In the genomic region with DNA sequence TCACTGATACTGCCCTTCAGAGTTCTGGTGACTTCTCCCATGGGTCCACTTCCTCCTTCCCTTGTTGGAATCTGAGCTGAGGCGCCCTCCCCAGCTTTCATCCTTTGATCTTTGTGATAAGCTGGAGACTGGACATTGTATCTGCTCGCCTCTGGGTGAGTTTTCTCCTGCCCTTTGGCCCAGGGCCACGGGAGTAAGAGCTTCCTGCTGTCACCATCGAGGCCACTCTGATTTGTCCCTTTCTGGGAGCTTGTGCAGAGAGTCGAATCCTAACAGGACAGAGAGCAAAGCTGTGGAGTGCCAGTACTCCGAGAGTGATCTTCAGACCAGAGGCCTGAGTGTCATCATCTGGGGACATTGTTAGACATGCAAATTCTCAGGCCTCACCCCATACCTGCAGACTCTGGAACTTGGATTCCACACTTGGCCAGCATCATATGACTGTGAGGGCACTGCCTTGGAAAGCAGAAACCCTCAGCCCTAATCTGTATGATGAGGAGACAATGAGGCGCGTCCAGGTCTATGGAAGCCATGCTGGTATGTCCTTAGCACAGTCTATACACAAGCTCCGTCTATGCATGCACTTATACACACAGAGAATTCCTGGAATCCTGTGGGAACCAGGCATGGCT, we compare ENCODE assay signal across 17 mouse cellular contexts.
DNase-seq lines count a peak whose midpoint lies in the region; ATAC-seq and TF ChIP-seq lines count a peak whose summit lies in the region.
"Had no signal": no experiment of that assay in that cellular context is flagged by ENCODE, and none has a peak within 500 bp of the region (broad histone marks: within the 10 kb centered on the region; RNA-seq: fewer than 3 reads in every experiment).

No protein-coding gene starts in this region.

- intact Hi-C loops in gastrocnemius, adult 2 months (cut with DNase I) = no loop called here

- WGBS in lung, postnatal 0 days = 40% methylated on average over 9 of the region's 9 CpGs
- 29% methylated on average over 9 of the region's 9 CpGs for WGBS in intestine, postnatal 0 days
- WGBS in limb, embryonic 10.5 days = 43% methylated on average over 9 of the region's 9 CpGs

- no peaks in the 10 kb centered on the region for H3K36me3 ChIP-seq in lung, postnatal 0 days (ENCODE audit: insufficient read depth, low read length)
- no peaks in the 10 kb centered on the region for H3K36me3 ChIP-seq in intestine, postnatal 0 days (ENCODE audit: control insufficient read depth, insufficient read depth)
- no peaks in the 10 kb centered on the region for H3K36me3 ChIP-seq in limb, embryonic 10.5 days
- H3K36me3 ChIP-seq: G1E had no signal

- peak; percentile 70 for TF ChIP-seq EP300 in lung, postnatal 0 days (IDR thresholded peaks at IDR 0.05)

- TF ChIP-seq CTCF in lung, postnatal 0 days (IDR thresholded peaks at IDR 0.05) = no peak
- no peak for TF ChIP-seq CTCF in intestine, postnatal 0 days (IDR thresholded peaks at IDR 0.05; ENCODE audit: low read depth)
- TF ChIP-seq CTCF in gastrocnemius, adult 2 months (IDR thresholded peaks at IDR 0.05) = no peak

- peak; percentile 62 for ATAC-seq in lung, postnatal 0 days
- ATAC-seq in intestine, postnatal 0 days = peak; percentile 92

- no peak overlapping the region for H3K27ac ChIP-seq in lung, postnatal 0 days (ENCODE audit: low read length)
- peak overlapping the region; percentile 90 for H3K27ac ChIP-seq in intestine, postnatal 0 days (ENCODE audit: low read depth, low read length)
- 0 out of 2 replicates have a peak overlapping the region, but pooled peaks have one; percentile 19 for H3K27ac ChIP-seq in limb, embryonic 10.5 days
- no peak overlapping the region for H3K27ac ChIP-seq in gastrocnemius, adult 2 months
- H3K27ac ChIP-seq: hindbrain, embryonic 14.5 days; liver, embryonic 14.5 days had no signal

- no peaks in the 10 kb centered on the region for H3K27me3 ChIP-seq in lung, postnatal 0 days (replicated peaks; ENCODE audit: insufficient read depth, low read length)
- H3K27me3 ChIP-seq in intestine, postnatal 0 days (replicated peaks; ENCODE audit: control insufficient read depth, insufficient read depth, low read length) = no peaks in the 10 kb centered on the region
- no peaks in the 10 kb centered on the region for H3K27me3 ChIP-seq in limb, embryonic 10.5 days (ENCODE audit: low read depth, poor library complexity, severe bottlenecking)

- H3K4me1 ChIP-seq in lung, postnatal 0 days (ENCODE audit: insufficient read depth, low read depth, low read length) = peaks cover 4% of the 10 kb centered on the region
- no peaks in the 10 kb centered on the region for H3K4me1 ChIP-seq in intestine, postnatal 0 days (replicated peaks; ENCODE audit: control insufficient read depth, insufficient read depth, low read length)
- peaks cover 20% of the 10 kb centered on the region for H3K4me1 ChIP-seq in limb, embryonic 10.5 days

- no peaks in the 10 kb centered on the region for H3K9me3 ChIP-seq in lung, postnatal 0 days (ENCODE audit: low read length)
- no peaks in the 10 kb centered on the region for H3K9me3 ChIP-seq in intestine, postnatal 0 days (ENCODE audit: control insufficient read depth)
- no peaks in the 10 kb centered on the region for H3K9me3 ChIP-seq in limb, embryonic 10.5 days (replicated peaks)
- H3K9me3 ChIP-seq: G1E had no signal

- DNase-seq in lung, postnatal 0 days (ENCODE audit: low spot score) = no peak
- DNase-seq in lung, adult 18-20 months = no peak
- peak; percentile 90 for DNase-seq in adrenal gland, postnatal 14 days
- DNase-seq in limb, embryonic 10.5 days (ENCODE audit: low spot score) = no peak
- no peak for DNase-seq in cerebellum, adult 9-11 months
- no peak for DNase-seq in gastrocnemius, adult 2 months
- no peak for DNase-seq in frontal cortex, postnatal 10 days (ENCODE audit: low spot score in 2 of 2)
- DNase-seq: cerebellum, adult 8-10 months; gastrocnemius, postnatal 25 days; midbrain, embryonic 14.5 days; retina, postnatal 1 day; right cerebral cortex, postnatal 4 days had no signal

- H3K9ac ChIP-seq in lung, postnatal 0 days (replicated peaks; ENCODE audit: low read depth) = no peak overlapping the region
- H3K9ac ChIP-seq in intestine, postnatal 0 days (ENCODE audit: low read depth, low read length) = no peak overlapping the region
- H3K9ac ChIP-seq: hindbrain, embryonic 14.5 days; liver, embryonic 14.5 days had no signal

- H3K4me3 ChIP-seq in lung, postnatal 0 days (ENCODE audit: low read depth, low read length) = no peak overlapping the region
- no peak overlapping the region for H3K4me3 ChIP-seq in intestine, postnatal 0 days (ENCODE audit: low read depth, low read length)
- no peak overlapping the region for H3K4me3 ChIP-seq in limb, embryonic 10.5 days
- no peak overlapping the region for H3K4me3 ChIP-seq in gastrocnemius, adult 2 months

- H3K4me2 ChIP-seq in lung, postnatal 0 days (replicated peaks; ENCODE audit: low read depth, low read length) = no peak overlapping the region
- no peak overlapping the region for H3K4me2 ChIP-seq in intestine, postnatal 0 days (replicated peaks; ENCODE audit: low read depth)
- H3K4me2 ChIP-seq: heart, embryonic 11.5 days; hindbrain, embryonic 14.5 days had no signal

Comparison
In these comparisons a context has a peak if more than half of its experiments do, and no peak if none do; other contexts are left out.
1. H3K27ac ChIP-seq: peak in intestine, postnatal 0 days (single experiment) and limb, embryonic 10.5 days (single experiment); none in lung, postnatal 0 days (single experiment) and gastrocnemius, adult 2 months (single experiment).